Mouse (Mus musculus) CH12.LX (cell line): ENCODE measurements at regions not wholly inside any gene's neighbourhood (a gene's known extent, or its start where the extent isn't known, plus 50 kb on each side); places are given as distances from the start of the nearest gene placed in this dataset.

Source experiments
- DNase-seq: peaks from one replicate; pipeline ENCODE4 v3.0.0-alpha.2; 2013; ENCODE audit errors: extremely low read depth
- H3K27ac ChIP-seq: 2 replicates; pipeline ENCODE4 v1.5.1; 2012; ENCODE audit warnings: low read depth, mild to moderate bottlenecking, control low read depth, moderate library complexity; ENCODE audit not compliant: insufficient read depth
- H3K27me3 ChIP-seq: replicated peaks from 2 replicates; pipeline ENCODE3; 2012; ENCODE audit warnings: inconsistent platforms
- H3K36me3 ChIP-seq, 2 experiments: replicated peaks in 1 of 2; 2 replicates each; pipeline versions ENCODE3 to v1.6.1; 2012; ENCODE audit warnings: inconsistent platforms in 1 of 2, low read length in 1 of 2, mild to moderate bottlenecking in 1 of 2, mixed read lengths in 1 of 2, moderate library complexity in 1 of 2; ENCODE audit not compliant: control insufficient read depth in 1 of 2, insufficient read depth in 1 of 2
- H3K4me1 ChIP-seq, 2 experiments: 2 replicates each; pipeline ENCODE4 v1.6.1; 2012; ENCODE audit warnings: inconsistent platforms in 1 of 2, moderate library complexity in 1 of 2; ENCODE audit not compliant: insufficient read depth in 2 of 2, control insufficient read depth in 1 of 2
- H3K4me2 ChIP-seq: 2 replicates; pipeline ENCODE4 v1.6.1; 2012; ENCODE audit warnings: low read depth, mild to moderate bottlenecking, control low read depth; ENCODE audit not compliant: poor library complexity, insufficient read depth, severe bottlenecking
- H3K4me3 ChIP-seq, 3 experiments: fragments of 150-350 bp in 1 of 3; sonication (generic) in 1 of 3; replicated peaks in 1 of 3; 2 replicates each; pipeline versions ENCODE3 to v1.5.1; 2011 to 2012; ENCODE audit warnings: low read depth in 2 of 3, low read length in 2 of 3, mild to moderate bottlenecking in 2 of 3, moderate library complexity in 2 of 3, control low read depth in 1 of 3, improper control_type of control experiment in 1 of 3, inconsistent platforms in 1 of 3, mixed read lengths in 1 of 3; ENCODE audit not compliant: poor library complexity in 1 of 3
- H3K79me2 ChIP-seq: replicated peaks from 2 replicates; pipeline ENCODE4 v1.6.1; 2012; ENCODE audit warnings: mild to moderate bottlenecking, moderate library complexity; ENCODE audit not compliant: control insufficient read depth, poor library complexity, insufficient read depth, severe bottlenecking; ENCODE audit errors: extremely low read depth
- H3K9ac ChIP-seq: 2 replicates; pipeline ENCODE4 v1.6.1; 2012; ENCODE audit warnings: low read depth, mild to moderate bottlenecking, control low read depth, moderate library complexity; ENCODE audit not compliant: insufficient read depth
- H3K9me3 ChIP-seq: replicated peaks from 2 replicates; pipeline ENCODE3; 2012; ENCODE audit warnings: low read length, inconsistent platforms, mixed read lengths
- BHLHE40 ChIP-seq: IDR thresholded peaks from 2 replicates; pipeline ENCODE4 v1.6.1; 2011; ENCODE audit warnings: mild to moderate bottlenecking, low read depth, low read length, improper control_type of control experiment
- CHD1 ChIP-seq: IDR thresholded peaks from 2 replicates; pipeline ENCODE4 v1.6.1; 2012; ENCODE audit warnings: low read depth, low read length, improper control_type of control experiment, inconsistent platforms
- CHD2 ChIP-seq: IDR thresholded peaks from 2 replicates; pipeline ENCODE4 v1.6.1; 2011; ENCODE audit warnings: low read length, improper control_type of control experiment
- E2F4 ChIP-seq: IDR thresholded peaks from 2 replicates; pipeline ENCODE4 v1.6.1; 2011; ENCODE audit warnings: low read depth, low read length, improper control_type of control experiment; ENCODE audit not compliant: insufficient replicate concordance
- ELF1 ChIP-seq: IDR thresholded peaks from 2 replicates; pipeline ENCODE4 v1.6.1; 2014; ENCODE audit warnings: low read depth, mild to moderate bottlenecking, inconsistent platforms, low read length, improper control_type of control experiment
- EP300 ChIP-seq: IDR thresholded peaks from 2 replicates; pipeline ENCODE4 v1.6.1; 2011; ENCODE audit warnings: low read length, improper control_type of control experiment
- ETS1 ChIP-seq: conservative IDR thresholded peaks from 2 replicates; pipeline ENCODE4 v1.6.1; 2012; ENCODE audit warnings: low read depth, mild to moderate bottlenecking, inconsistent platforms, low read length, improper control_type of control experiment, moderate library complexity
- HCFC1 ChIP-seq: IDR thresholded peaks from 2 replicates; pipeline ENCODE4 v1.6.1; 2012; ENCODE audit warnings: low read depth, mild to moderate bottlenecking, inconsistent platforms, low read length, improper control_type of control experiment
- JUN ChIP-seq: IDR thresholded peaks from 2 replicates; pipeline ENCODE4 v1.6.1; 2011; ENCODE audit warnings: low read depth, mild to moderate bottlenecking, low read length, improper control_type of control experiment, moderate library complexity; ENCODE audit not compliant: insufficient read depth
- JUND ChIP-seq: conservative IDR thresholded peaks from 2 replicates; pipeline ENCODE4 v1.6.1; 2011; ENCODE audit warnings: low read depth, low read length, improper control_type of control experiment
- KAT2A ChIP-seq: IDR thresholded peaks from 2 replicates; pipeline ENCODE4 v1.6.1; 2012; ENCODE audit warnings: low read length, improper control_type of control experiment, inconsistent platforms; ENCODE audit not compliant: insufficient replicate concordance
- MAFK ChIP-seq: IDR thresholded peaks from 2 replicates; pipeline ENCODE4 v1.6.1; 2011; ENCODE audit warnings: low read length, improper control_type of control experiment; ENCODE audit not compliant: insufficient replicate concordance
- MAX ChIP-seq: IDR thresholded peaks from 2 replicates; pipeline ENCODE4 v1.6.1; 2011; ENCODE audit warnings: low read length, improper control_type of control experiment
- MAZ ChIP-seq: IDR thresholded peaks from 2 replicates; pipeline ENCODE4 v1.6.1; 2012; ENCODE audit warnings: low read depth, mild to moderate bottlenecking, inconsistent platforms, low read length, improper control_type of control experiment, moderate library complexity
- MXI1 ChIP-seq: IDR thresholded peaks from 2 replicates; pipeline ENCODE4 v1.6.1; 2011; ENCODE audit warnings: mild to moderate bottlenecking, low read depth, low read length, improper control_type of control experiment
- NRF1 ChIP-seq: IDR thresholded peaks from 2 replicates; pipeline ENCODE4 v1.6.1; 2014; ENCODE audit warnings: low read depth, mild to moderate bottlenecking, inconsistent platforms, low read length, improper control_type of control experiment, moderate library complexity
- PAX5 ChIP-seq: IDR thresholded peaks from 2 replicates; pipeline ENCODE4 v1.6.1; 2012; ENCODE audit warnings: low read length, inconsistent platforms, mixed read lengths
- POLR2A ChIP-seq: IDR thresholded peaks from 2 replicates; pipeline ENCODE4 v1.6.1; 2011; ENCODE audit warnings: low read depth, mild to moderate bottlenecking, improper control_type of control experiment, low read length
- RCOR1 ChIP-seq: conservative IDR thresholded peaks from 2 replicates; pipeline ENCODE4 v1.6.1; 2012; ENCODE audit warnings: low read depth, mild to moderate bottlenecking, inconsistent platforms, low read length, improper control_type of control experiment
- SMC3 ChIP-seq: IDR thresholded peaks from 2 replicates; pipeline ENCODE4 v1.6.1; 2011; ENCODE audit warnings: low read depth, low read length, improper control_type of control experiment
- TBP ChIP-seq: conservative IDR thresholded peaks from 2 replicates; pipeline ENCODE4 v1.6.1; 2011; ENCODE audit warnings: low read depth, low read length, improper control_type of control experiment
- TCF12 ChIP-seq: IDR thresholded peaks from 2 replicates; pipeline ENCODE4 v1.6.1; 2014; ENCODE audit warnings: low read depth, mild to moderate bottlenecking, inconsistent platforms, low read length, improper control_type of control experiment
- UBTF ChIP-seq: IDR thresholded peaks from 2 replicates; pipeline ENCODE4 v1.6.1; 2012; ENCODE audit warnings: low read depth, mild to moderate bottlenecking, inconsistent platforms, low read length, improper control_type of control experiment, moderate library complexity
- USF2 ChIP-seq: conservative IDR thresholded peaks from 2 replicates; pipeline ENCODE4 v1.6.1; 2011; ENCODE audit warnings: low read depth, low read length, improper control_type of control experiment
- ZKSCAN1 ChIP-seq: IDR thresholded peaks from 2 replicates; pipeline ENCODE4 v1.6.1; 2012; ENCODE audit warnings: low read depth, inconsistent platforms, low read length, improper control_type of control experiment, borderline replicate concordance
- ZMIZ1 ChIP-seq: IDR thresholded peaks from 2 replicates; pipeline ENCODE4 v1.6.1; 2012; ENCODE audit warnings: low read depth, mild to moderate bottlenecking, inconsistent platforms, low read length, improper control_type of control experiment
- dilution Hi-C: fragments of 300-500 bp; cut with MboI; formaldehyde crosslinking; loops from 2 replicates; pipeline ENCODE4 v1.14.3; 2020; ENCODE audit warnings: low sequenced_read_pairs; ENCODE audit not compliant: extremely low pct_unique_long_range_greater_than_20kb, extremely low pct_ligation_motif_present
- in situ Hi-C: fragments of 300-500 bp; cut with MboI; formaldehyde crosslinking; loops from 3 replicates; pipeline ENCODE4 v1.14.3; 2019; ENCODE audit warnings: low sequenced_read_pairs, low pct_ligation_motif_present, low pct_unique_long_range_greater_than_20kb, mixed read lengths

DNA sequence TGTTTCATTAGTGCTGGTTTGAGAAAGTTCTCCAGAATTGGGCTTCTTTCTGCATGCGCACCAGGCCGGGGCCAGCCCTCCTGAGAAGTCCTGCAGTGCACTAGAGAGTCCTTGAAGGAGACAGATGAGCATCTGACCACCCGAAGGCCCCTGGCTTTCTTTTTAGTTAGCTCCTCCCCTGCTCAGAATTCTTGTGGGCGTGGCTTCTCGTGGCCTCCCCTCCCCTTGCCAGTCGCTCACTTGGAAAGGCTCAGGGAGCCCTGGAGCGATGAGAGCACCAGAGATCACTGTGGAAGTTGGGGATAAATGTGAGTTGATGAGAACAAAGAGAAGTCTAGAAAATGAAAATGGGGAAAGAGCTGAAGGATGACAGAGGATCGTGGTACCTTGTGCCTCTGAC is 52.6 kb upstream of the Tunar start:
- H3K4me2 ChIP-seq, result no peak overlapping the region
- dilution Hi-C loops (no loop called here), in situ Hi-C loops (no loop called here)
- no peaks in the 10 kb centered on the region for H3K79me2 ChIP-seq
- H3K4me3 ChIP-seq, result no peak overlapping the region
- peaks cover 13% of the 10 kb centered on the region for H3K9me3 ChIP-seq
- no peaks in the 10 kb centered on the region for H3K36me3 ChIP-seq
- H3K27ac ChIP-seq, result no peak overlapping the region
- DNase-seq, result no peak
- H3K9ac ChIP-seq, result no peak overlapping the region
- H3K4me1 ChIP-seq, result no peaks in the 10 kb centered on the region
- peaks cover 67% of the 10 kb centered on the region for H3K27me3 ChIP-seq
- TF ChIP-seq RCOR1, result no peak
- TF ChIP-seq PAX5, result no peak
- no peak for TF ChIP-seq MAX
- no peak for TF ChIP-seq TBP
- TF ChIP-seq KAT2A, result no peak
- TF ChIP-seq HCFC1, result no peak
- TF ChIP-seq BHLHE40, result no peak
- no peak for TF ChIP-seq MXI1
- no peak for TF ChIP-seq E2F4
- no peak for TF ChIP-seq EP300
- no peak for TF ChIP-seq ETS1
- no peak for TF ChIP-seq CHD2
- TF ChIP-seq JUND, result no peak
- no peak for TF ChIP-seq CHD1
- no peak for TF ChIP-seq NRF1
- no peak for TF ChIP-seq JUN
- TF ChIP-seq ELF1, result no peak
- no peak for TF ChIP-seq ZMIZ1
- TF ChIP-seq ZKSCAN1, result no peak

GRCm38 (mm10) chr12:105282091-105282490 is 51.6 kb upstream of the Tunar start:
- peaks cover 56% of the 10 kb centered on the region for H3K27me3 ChIP-seq
- in situ Hi-C loops (no loop called here), dilution Hi-C loops (no loop called here)
- H3K27ac ChIP-seq, result no peak overlapping the region
- DNase-seq, result no peak
- no peaks in the 10 kb centered on the region for H3K79me2 ChIP-seq
- H3K4me1 ChIP-seq, result no peaks in the 10 kb centered on the region
- H3K4me2 ChIP-seq, result no peak overlapping the region
- no peak overlapping the region for H3K9ac ChIP-seq
- H3K9me3 ChIP-seq, result peaks cover 13% of the 10 kb centered on the region
- H3K4me3 ChIP-seq, result no peak overlapping the region
- no peaks in the 10 kb centered on the region for H3K36me3 ChIP-seq
- TF ChIP-seq JUND (no peak), E2F4 (no peak), TCF12 (no peak), SMC3 (no peak), PAX5 (no peak), JUN (no peak), ZMIZ1 (no peak), MAFK (no peak), USF2 (no peak), MXI1 (no peak), CHD1 (no peak), MAX (no peak), NRF1 (no peak), ZKSCAN1 (no peak), MAZ (no peak), POLR2A (no peak), EP300 (no peak), UBTF (no peak)
- TF ChIP-seq, all 38 proteins: peak for 0
